Mouse (Mus musculus) erythroblast, embryonic 14.5 days (primary cell): ENCODE data around the gene Cfap97d1. TPM values are rescaled to one million over a fixed set of nuclear protein-coding genes. Genes with fewer than 3 reads are reported as not detected.

Experiments
- H3K27me3 ChIP-seq: 2 replicates; pipeline ENCODE4 v1.6.1; 2012; ENCODE audit warnings: inconsistent platforms; ENCODE audit not compliant: control insufficient read depth
- H3K36me3 ChIP-seq: 2 replicates; pipeline ENCODE4 v1.6.1; 2012; ENCODE audit warnings: mild to moderate bottlenecking, inconsistent platforms; ENCODE audit not compliant: control insufficient read depth
- H3K4me1 ChIP-seq: 2 replicates; pipeline ENCODE4 v1.6.1; 2012; ENCODE audit warnings: inconsistent platforms; ENCODE audit not compliant: control insufficient read depth
- H3K4me3 ChIP-seq: replicated peaks from 2 replicates; pipeline ENCODE3; 2012; ENCODE audit warnings: moderate library complexity, mild to moderate bottlenecking, inconsistent platforms
- H3K9me3 ChIP-seq: 2 replicates; pipeline ENCODE4 v1.6.1; 2012; ENCODE audit warnings: low read length, inconsistent platforms, mixed read lengths; ENCODE audit not compliant: control insufficient read depth
- GATA1 ChIP-seq: IDR thresholded peaks from 2 replicates; pipeline ENCODE4 v1.6.1; 2012; ENCODE audit warnings: low read length, inconsistent platforms, mixed read lengths
- TAL1 ChIP-seq: IDR thresholded peaks from 3 replicates; pipeline ENCODE4 v1.6.1; 2012; ENCODE audit warnings: low read length, inconsistent platforms, mixed read lengths
- polyA plus RNA-seq: library from polyadenylated mRNA; stranded (reverse); fragments of >175 nt; gene quantifications from 2 replicates; pipeline ENCODE4 v1.2.3, GENCODE M21; 2012

The Cfap97d1 gene
- polyA plus RNA-seq, 1 experiment = not detected

- H3K27me3 ChIP-seq = no peaks in the 10 kb centered on the region
- TF ChIP-seq GATA1 (no peak), TAL1 (no peak)
Measured at GRCm38 (mm10) chr11:101999466-101999865, 15.4 kb downstream of the Cfap97d1 start.

GRCm38 (mm10) chr11:102004251-102004650 lies 20.2 kb downstream of the Cfap97d1 start:
- no peaks in the 10 kb centered on the region; the same call in 1 of the 2 replicates for H3K27me3 ChIP-seq
- H3K4me3 ChIP-seq = no peak overlapping the region
- no peaks in the 10 kb centered on the region for H3K36me3 ChIP-seq
- peaks cover 2% of the 10 kb centered on the region for H3K9me3 ChIP-seq
- peaks cover 2% of the 10 kb centered on the region; the same call in 1 of the 2 replicates for H3K4me1 ChIP-seq
- TF ChIP-seq GATA1 = no peak
- no peak for TF ChIP-seq TAL1

More at GRCm38 (mm10) chr11:101999466-101999865, 15.4 kb downstream of the Cfap97d1 start:
- H3K9me3 ChIP-seq = peaks cover 2% of the 10 kb centered on the region
- H3K36me3 ChIP-seq = no peaks in the 10 kb centered on the region
- H3K4me1 ChIP-seq = peaks cover 21% of the 10 kb centered on the region
- no peak overlapping the region for H3K4me3 ChIP-seq

- no peak for TF ChIP-seq GATA1
- no peak for TF ChIP-seq TAL1
- H3K9me3 ChIP-seq = peaks cover 2% of the 10 kb centered on the region
- H3K4me1 ChIP-seq = peaks cover 2% of the 10 kb centered on the region; the same call in 1 of the 2 replicates
- H3K36me3 ChIP-seq = no peaks in the 10 kb centered on the region
- H3K4me3 ChIP-seq = no peak overlapping the region
- no peaks in the 10 kb centered on the region; the same call in 1 of the 2 replicates for H3K27me3 ChIP-seq
Measured at GRCm38 (mm10) chr11:102006271-102006670, 22.2 kb downstream of the Cfap97d1 start.

- Histone ChIP-seq H3K4me3 (no peak overlapping the region), H3K36me3 (no peaks in the 10 kb centered on the region), H3K4me1 (peaks cover 2% of the 10 kb centered on the region; the same call in 1 of the 2 replicates), H3K27me3 (no peaks in the 10 kb centered on the region; the same call in 1 of the 2 replicates), H3K9me3 (peaks cover 2% of the 10 kb centered on the region)
- no peak for TF ChIP-seq TAL1
- TF ChIP-seq GATA1 = no peak
Measured at GRCm38 (mm10) chr11:102006688-102007087, 22.6 kb downstream of the Cfap97d1 start.

- H3K27me3 ChIP-seq = peaks cover 2% of the 10 kb centered on the region; the same call in 1 of the 2 replicates
Measured at GRCm38 (mm10) chr11:102008372-102008771, 24.3 kb downstream of the Cfap97d1 start.

GRCm38 (mm10) chr11:102008954-102009637 lies 25.0 kb downstream of the Cfap97d1 start:
- H3K36me3 ChIP-seq = no peaks in the 10 kb centered on the region
- TF ChIP-seq TAL1 (no peak), GATA1 (no peak)
- peaks cover 2% of the 10 kb centered on the region; the same call in 1 of the 2 replicates for H3K27me3 ChIP-seq
- peaks cover 2% of the 10 kb centered on the region; the same call in 1 of the 2 replicates for H3K4me1 ChIP-seq
- no peak overlapping the region for H3K4me3 ChIP-seq
- peaks cover 2% of the 10 kb centered on the region for H3K9me3 ChIP-seq

More at GRCm38 (mm10) chr11:102008372-102008771, 24.3 kb downstream of the Cfap97d1 start:
- Histone ChIP-seq H3K4me3 (no peak overlapping the region), H3K9me3 (peaks cover 2% of the 10 kb centered on the region), H3K36me3 (no peaks in the 10 kb centered on the region), H3K4me1 (peaks cover 2% of the 10 kb centered on the region; the same call in 1 of the 2 replicates)
- TF ChIP-seq TAL1 (no peak), GATA1 (no peak)

- Histone ChIP-seq H3K36me3 (no peaks in the 10 kb centered on the region), H3K4me3 (no peak overlapping the region), H3K4me1 (peaks cover 2% of the 10 kb centered on the region; the same call in 1 of the 2 replicates), H3K27me3 (peaks cover 2% of the 10 kb centered on the region; the same call in 1 of the 2 replicates), H3K9me3 (no peaks in the 10 kb centered on the region)
- TF ChIP-seq TAL1 (no peak), GATA1 (no peak)
Measured at GRCm38 (mm10) chr11:102010140-102010539, 26.1 kb downstream of the Cfap97d1 start.

- Histone ChIP-seq H3K9me3 (no peaks in the 10 kb centered on the region), H3K27me3 (peaks cover 2% of the 10 kb centered on the region; the same call in 1 of the 2 replicates), H3K36me3 (no peaks in the 10 kb centered on the region), H3K4me1 (peaks cover 2% of the 10 kb centered on the region; the same call in 1 of the 2 replicates), H3K4me3 (no peak overlapping the region)
- no peak for TF ChIP-seq TAL1
- TF ChIP-seq GATA1 = no peak
Measured at GRCm38 (mm10) chr11:102011510-102011909, 27.4 kb downstream of the Cfap97d1 start.

- Histone ChIP-seq H3K4me3 (no peak overlapping the region), H3K4me1 (no peaks in the 10 kb centered on the region; the same call in 1 of the 2 replicates), H3K9me3 (no peaks in the 10 kb centered on the region), H3K27me3 (peaks cover 2% of the 10 kb centered on the region; the same call in 1 of the 2 replicates), H3K36me3 (no peaks in the 10 kb centered on the region)
- no peak for TF ChIP-seq TAL1
- no peak for TF ChIP-seq GATA1
Measured at GRCm38 (mm10) chr11:102013201-102013600, 29.1 kb downstream of the Cfap97d1 start.
